Mouse (Mus musculus): Measurements from ENCODE around the gene Dscam. TPM values are rescaled to one million over a fixed set of nuclear protein-coding genes. Genes with fewer than 3 reads are reported as not detected.
A peak's percentile ranks its signal among the peaks of the same experiment; 100 is the strongest.

Gene Dscam
- total RNA-seq (2022): 10 to 100 TPM; 32.6 to 39.6 (median 34.8) TPM

DNA sequence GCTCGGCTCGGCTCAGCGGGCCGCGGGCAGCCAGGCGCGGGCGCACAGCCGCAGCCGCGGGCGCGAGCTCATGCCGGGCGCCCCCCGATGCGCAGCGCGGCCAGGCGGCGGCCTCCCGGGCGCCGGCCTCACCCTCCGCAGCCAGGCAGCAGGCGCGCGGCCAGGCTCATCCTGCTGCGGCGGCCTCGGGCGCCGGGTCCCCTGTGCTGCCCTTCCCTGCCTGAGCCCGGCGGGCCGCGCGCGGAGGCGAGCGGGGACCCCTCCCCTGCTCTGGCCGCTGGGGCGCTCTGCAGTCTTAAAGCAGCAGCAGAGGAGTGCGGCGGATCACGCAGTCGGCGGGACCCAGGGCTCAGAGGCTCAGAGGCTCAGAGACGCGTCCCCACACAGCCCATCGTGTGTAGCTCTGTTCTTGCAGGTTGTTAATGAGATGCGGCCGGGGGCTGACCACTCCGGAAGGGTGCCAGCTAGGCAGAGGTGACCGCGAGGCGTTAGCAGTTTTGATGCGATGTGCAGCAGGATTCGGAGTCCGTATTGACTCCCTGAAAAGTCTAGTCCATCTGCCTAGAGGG lies at the start of gene Dscam:
TSS of gene Dscam (minus strand) at position 240 of the 569 bp plus-strand sequence.
- peak; percentile 38 to 50 for DNase-seq (ENCODE audit: low spot score in 2 of 2)

DNA sequence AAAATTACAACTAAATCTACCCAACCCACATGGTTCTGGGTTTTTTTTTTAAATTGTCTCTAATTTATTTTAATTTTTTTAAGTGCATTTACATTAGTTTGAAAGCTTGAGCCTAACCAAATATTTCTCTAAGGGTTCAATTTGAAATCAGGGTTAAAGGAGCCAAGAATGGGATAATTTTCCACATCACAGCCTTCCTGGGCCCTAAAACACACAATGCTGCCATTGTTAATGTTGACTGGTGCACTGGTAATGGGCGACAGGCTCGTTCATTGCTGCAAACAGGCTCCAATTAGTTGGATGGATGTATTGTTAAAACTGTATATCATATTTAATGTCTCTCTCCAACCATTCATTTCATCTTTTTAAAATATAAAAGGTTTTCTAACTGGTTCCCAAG lies 48.8 kb upstream of the Dscam start:
- no peak for DNase-seq (ENCODE audit: low spot score in 2 of 2)

DNA sequence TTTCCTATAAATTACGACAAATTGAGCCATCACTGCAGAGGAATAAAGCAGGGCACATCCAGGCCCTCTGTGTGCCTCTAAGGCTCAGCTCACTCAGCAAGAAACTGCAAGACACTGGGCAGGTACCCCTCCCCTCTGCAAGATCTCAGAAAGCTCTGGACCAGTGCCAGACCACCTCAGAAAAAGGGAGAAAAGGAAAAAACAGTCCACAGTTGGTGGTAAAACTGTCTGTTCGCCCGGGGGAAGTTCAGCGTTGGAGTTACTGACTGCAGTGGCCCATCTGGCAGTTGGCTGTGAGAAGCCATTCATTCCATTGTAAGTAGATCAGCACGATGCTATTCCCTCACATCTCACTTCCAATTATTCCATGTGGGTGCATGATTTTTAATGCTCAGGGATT lies 39.4 kb upstream of the Dscam start:
- peak; percentile 79 to 80 for DNase-seq (ENCODE audit: low spot score in 2 of 2)

DNA sequence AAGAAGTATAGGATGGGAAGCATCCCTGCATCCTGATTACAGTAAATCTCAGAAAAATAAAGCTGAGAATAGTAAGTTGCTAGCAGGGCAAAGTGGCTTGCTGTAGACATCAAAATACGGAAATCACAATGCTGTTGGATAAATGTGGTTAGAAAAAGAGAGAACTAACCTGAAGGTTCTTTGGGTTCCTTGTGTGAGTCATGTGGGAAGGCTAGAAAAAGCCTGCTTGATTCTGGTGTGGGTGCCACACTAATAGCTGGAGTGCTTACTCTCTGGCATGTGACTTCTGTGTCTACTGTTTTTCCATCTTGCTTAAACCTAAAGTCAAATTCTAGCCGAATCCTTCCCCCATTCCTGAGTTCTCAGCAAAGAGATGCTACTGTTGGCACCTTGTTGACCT lies 37.7 kb upstream of the Dscam start:
- no peak for DNase-seq (ENCODE audit: low spot score in 2 of 2)

DNA sequence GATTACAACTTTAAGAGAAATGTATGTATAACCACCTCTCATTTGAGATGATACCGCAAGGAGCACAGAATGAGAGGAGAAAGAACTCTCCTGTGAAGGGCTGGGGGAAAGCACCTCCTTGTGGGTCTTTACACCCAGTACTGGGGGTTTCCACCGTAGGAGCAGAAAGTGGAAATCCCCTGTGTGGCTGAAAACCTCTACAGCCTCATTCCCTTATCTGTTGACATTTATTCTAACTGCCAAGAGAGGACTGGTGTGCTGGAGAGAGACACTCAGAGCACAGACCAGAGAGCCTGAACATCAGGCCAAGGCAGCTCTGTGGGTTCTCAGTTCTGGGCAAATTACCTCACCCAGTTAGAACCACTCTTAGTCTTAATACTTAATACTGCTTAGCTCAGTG lies 33.5 kb upstream of the Dscam start:
- DNase-seq (ENCODE audit: low spot score in 2 of 2): no peak

DNA sequence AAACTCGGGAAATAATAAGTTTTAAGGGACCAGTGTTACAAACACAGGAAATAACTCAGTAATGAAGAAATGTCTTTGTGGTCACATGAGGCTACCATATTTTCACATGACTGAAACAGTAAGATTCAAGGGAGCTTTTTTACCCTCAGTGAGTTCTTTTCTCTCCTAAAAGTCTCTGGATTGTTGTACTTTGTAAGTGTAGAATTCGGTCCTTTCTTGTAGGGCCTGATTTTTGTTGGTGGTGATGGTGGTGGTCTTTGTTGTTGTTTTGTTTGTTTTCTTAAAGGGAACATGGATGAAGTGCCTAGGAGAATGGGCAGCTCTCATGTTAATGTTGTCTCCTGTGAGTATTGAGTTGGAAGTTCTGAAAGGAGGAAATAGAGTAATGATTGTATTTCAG lies 33.0 kb upstream of the Dscam start:
- DNase-seq (ENCODE audit: low spot score in 2 of 2): no peak

DNA sequence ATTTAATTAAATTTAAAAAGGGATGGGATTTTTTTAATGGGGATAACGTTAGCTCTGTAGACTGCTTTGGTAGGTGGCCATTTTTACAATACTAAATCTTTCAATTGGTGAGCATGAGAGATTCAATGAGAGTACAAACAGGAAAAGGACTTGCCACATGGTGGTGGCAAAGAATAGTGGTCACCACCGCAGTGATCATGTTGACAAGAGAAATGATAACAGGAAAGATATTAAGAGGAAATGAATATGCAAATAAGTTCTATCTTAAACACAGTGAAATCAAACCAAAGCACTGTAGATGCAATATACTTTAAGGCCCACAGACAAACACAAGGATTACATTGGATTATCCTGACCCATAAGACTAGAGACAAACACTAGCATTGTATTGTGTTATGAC lies 24.1 kb upstream of the Dscam start:
- no peak for DNase-seq (ENCODE audit: low spot score in 2 of 2)

DNA sequence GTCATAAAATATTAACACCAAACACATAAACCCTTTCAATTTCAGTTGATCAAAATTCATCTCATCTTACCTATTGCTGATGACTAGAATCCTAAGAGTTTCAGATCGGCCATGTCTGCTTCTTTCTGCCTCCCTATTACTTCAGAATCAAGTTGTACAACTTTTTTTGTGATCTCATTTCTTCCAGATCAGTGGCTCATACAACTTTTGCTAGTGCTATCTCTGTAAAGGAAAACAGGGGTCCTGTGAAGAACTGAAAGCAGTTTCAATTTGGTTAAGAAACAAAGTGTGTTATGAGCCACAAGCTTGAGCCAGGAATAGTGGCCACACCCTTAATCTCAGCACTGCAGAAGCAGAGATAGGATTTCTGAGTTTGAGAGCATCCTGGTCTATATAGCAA lies 23.6 kb upstream of the Dscam start:
- DNase-seq (ENCODE audit: low spot score in 2 of 2): no peak

DNA sequence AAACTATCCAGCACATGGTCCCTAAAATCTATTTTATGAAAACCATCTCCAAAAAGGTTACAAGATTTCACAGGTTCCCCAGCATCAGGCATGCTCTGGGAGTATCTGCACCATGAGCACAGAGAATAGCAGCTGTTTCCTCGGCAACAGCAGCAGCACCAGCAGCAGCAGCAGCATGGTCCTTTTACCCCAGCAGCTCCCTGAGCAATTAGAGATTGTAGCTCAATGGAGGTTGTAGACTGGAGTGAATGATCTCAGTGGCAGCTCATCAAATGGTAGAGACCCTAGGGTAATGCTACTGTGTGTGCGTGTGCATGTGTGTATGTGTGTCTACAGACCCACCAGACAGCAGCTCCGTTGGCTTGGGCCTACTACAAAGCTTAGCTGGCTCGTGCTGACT lies 21.7 kb upstream of the Dscam start:
- no peak for DNase-seq (ENCODE audit: low spot score in 2 of 2)

DNA sequence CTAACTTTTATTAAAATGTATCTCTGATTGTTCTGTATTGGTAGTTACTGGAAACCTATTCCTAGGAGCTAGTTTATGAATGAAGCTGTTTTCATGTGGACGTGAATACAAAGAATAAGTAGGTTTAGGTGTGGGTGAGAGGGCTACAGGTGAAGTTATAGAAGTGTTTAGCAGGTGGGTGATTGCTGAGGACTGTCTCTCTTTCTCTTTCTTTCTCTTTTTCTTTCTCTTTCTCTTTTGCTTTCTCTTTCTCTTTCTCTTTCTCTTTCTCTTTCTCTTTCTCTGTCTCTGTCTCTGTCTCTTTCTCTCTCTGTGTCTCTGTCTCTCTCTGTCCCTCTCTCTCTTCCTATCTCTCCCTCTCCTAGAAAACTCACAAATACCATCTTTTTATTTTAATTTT lies 20.1 kb upstream of the Dscam start:
- DNase-seq (ENCODE audit: low spot score in 2 of 2): no peak

DNA sequence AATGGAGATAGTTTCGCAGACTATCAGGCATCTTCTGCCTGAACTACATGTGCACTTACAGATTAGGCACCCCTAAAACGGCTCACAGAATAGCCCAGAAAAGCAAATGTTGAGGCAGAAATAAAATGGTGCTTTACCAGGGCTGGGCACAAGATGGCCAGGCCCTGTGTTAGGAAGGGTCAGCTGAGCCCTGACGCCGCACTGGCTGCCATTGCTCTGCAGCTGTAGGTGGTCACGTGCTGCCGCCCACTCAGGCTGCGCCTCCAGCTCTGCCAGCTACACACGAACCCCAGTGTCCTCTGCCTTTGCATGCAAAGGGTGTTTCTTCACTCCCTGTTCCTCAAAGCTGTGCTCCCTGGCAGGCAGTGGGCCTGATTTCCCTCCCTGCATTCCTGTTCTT lies 948 bp upstream of the Dscam start:
- peak; percentile 44 to 54 for DNase-seq (ENCODE audit: low spot score in 2 of 2)

DNA sequence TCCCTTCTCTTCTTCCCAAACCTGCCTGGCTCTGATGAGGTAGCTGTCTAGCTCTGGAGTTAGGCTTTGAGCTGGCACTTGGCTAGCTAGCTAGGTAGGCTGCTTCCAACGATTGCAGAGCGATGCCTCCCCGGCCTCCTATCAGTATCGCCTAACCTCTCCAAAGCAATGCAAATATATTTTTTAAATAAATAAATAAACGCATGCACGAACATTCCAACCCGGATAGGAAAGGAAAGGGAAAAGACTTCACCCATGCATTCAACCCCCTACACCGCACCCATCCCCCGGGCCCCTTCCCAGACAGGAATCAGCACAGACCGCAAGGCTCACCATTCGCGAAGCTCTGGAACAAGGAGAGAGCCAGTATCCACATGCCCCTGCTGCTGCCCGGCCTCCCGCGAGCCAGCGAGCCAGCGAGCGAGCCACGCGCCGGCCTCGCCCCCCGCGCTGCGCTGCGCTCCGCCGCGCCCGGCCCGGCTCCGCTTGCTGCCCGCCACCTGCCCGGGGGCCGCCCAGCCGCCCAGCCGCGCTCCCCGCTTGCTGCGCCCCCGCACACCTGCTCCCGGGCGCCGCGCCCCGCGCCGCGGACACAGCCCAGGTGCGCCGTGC lies 545 bp downstream of the Dscam start:
- peak in 1 of 2 experiments; percentile 38 for DNase-seq (ENCODE audit: low spot score in 2 of 2)

DNA sequence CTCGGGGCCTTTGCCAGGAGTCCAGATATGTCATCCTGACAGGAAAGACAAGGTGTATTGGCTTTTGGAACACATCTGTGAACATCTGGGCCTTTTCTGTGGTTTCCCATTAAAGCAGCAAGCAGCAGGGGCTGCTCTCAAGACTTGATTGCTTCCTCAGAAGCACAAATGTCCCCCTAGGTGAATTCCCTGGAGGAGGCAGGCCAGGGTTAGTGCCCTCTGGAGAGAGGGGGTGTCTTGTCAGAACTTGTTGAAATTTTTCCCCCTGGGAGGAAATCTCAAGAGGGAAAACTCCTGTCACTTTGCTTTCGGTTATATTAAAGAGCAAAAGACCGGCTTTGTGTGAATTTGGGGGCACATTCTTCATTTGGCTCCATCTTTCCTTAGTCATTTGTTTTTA lies 1.9 kb downstream of the Dscam start:
- no peak for DNase-seq (ENCODE audit: low spot score in 2 of 2)

DNA sequence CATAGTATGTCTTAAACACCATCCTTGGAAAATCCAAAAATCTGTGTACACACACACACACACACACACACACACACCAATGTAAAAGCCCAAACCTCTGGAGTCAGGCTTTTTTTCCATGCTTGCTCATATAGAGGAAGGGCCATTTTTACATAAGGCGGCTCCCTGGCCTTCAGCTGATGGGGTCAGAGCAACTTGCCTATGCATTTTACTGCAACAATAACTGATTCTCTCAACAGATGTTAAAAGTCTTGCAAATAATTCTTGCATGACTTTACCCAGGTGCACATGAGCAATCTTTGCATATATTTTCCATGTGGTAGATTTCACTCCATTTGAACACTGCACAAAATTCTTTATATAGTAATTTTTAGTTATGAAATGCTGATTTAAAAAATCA lies 2.5 kb downstream of the Dscam start:
- DNase-seq (ENCODE audit: low spot score in 2 of 2): no peak

DNA sequence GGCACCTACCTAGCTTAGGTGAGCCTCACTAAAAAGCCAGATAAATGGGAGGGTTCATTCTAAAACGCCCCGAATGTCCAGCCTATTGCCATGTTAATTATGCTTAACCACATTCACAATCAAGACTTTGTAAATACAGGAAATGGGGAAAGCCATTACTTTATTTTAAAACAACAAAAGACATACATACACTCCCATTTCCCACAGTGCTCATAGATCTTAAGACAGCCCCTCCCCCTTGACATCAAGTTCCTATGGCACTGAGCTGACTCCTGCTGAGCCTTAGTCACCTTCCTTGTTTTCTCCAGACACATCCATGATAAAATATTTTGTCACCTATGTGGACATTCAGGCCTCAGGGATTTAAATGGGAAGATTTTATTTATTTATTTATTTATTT lies 4.4 kb downstream of the Dscam start:
- DNase-seq (ENCODE audit: low spot score in 2 of 2): no peak

DNA sequence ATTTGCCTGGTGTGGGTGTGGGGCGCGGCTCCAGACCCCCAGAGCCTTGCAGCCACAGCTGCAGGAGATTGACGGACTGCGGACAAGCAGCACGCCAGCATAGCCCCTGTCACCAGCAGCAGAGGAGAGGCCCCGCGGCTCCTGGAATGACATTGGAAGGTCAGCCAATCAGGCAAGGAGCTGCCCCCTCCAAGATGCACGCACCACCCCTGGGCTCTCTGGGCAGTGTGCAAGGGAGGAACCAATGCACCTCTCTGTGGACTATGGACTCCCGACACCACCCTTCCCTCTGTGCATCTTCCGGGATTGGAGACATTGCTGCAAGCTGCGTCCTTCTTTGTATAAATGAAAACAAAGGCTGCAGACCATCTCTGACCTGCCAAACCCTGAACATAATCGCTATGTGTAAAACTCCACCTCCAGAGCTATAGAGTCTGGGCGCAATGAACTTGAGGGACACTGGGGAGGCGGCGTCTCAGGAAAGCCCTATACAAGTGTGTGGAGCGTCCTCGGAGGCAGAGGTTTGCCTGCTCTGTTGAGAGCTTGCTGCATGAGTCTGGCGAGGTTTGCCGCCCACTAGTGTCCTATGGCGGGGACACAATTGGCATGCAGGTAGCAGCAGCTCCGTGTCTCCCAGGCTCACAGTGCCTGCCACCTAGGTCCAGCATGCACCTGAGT lies 5.0 kb downstream of the Dscam start:
- DNase-seq (ENCODE audit: low spot score in 2 of 2): peak; percentile 53 to 70

DNA sequence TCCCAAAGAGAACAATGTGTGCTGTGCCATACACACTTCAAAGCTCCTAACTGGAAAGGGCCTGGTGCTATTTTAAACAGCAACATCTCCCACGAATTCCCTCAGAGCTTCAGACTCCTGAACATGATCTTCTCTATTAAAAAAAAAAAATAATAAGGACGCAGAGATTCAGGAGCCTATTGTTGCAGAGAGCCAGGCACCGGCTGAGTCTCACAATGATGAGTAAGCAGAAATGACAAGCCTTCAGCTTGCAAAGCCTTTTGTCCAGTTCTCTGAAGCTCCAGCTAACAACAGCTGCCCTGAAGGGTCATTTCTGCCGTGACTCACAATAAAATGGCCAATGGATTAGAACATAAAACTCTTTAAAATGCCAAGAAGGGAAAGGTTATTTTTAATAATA lies 12.3 kb downstream of the Dscam start:
- DNase-seq (ENCODE audit: low spot score in 2 of 2): no peak

DNA sequence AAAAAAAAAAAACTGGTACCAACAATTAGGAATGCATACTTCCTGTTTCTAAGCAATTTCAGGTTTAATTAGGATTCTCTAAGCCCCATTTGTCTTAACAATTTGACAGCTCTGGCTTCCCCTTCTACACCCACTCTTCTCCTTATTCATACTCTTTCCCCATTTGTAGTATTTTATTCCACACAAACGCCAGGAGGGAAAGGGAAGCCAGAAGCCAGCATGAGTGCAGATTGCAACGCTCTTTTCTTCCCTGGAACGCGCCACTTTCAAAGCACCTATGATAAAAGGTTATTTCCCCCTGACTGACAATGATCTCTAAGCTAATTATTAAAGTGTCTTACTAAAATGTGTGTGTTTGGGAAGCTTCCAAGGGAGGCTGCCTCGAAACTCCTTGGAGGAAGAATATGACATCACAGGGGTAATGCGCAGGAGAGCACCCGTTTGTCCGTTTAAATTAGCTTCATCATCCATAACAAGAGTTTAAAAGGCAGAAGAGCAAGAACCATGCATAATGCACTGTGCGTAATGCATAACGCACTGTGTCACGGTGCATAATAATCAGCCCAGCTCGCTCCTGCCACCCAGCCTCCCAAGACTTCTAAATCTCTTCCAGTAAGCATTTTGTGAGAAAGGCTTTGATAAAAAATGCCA lies 25.9 kb downstream of the Dscam start:
- no peak for DNase-seq (ENCODE audit: low spot score in 2 of 2)

DNA sequence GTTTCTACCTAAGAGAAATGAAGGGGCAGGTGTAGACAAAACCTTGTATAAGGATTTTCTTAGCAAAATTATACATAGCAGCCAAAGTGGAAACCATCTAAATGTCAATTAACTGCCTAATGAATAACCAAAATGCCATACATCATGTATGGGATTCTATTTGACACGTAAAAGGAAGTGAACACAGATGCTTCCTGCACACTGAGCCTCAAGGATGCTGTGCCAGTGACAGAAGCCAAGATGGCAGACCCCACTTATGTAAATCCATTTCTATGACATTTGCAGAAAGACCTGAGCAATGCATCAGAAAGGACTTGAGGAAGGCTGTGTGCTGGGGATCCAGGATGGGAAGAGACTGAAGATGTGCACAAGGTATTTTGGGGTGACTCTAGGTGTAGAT lies 28.6 kb downstream of the Dscam start:
- no peak for DNase-seq (ENCODE audit: low spot score in 2 of 2)

DNA sequence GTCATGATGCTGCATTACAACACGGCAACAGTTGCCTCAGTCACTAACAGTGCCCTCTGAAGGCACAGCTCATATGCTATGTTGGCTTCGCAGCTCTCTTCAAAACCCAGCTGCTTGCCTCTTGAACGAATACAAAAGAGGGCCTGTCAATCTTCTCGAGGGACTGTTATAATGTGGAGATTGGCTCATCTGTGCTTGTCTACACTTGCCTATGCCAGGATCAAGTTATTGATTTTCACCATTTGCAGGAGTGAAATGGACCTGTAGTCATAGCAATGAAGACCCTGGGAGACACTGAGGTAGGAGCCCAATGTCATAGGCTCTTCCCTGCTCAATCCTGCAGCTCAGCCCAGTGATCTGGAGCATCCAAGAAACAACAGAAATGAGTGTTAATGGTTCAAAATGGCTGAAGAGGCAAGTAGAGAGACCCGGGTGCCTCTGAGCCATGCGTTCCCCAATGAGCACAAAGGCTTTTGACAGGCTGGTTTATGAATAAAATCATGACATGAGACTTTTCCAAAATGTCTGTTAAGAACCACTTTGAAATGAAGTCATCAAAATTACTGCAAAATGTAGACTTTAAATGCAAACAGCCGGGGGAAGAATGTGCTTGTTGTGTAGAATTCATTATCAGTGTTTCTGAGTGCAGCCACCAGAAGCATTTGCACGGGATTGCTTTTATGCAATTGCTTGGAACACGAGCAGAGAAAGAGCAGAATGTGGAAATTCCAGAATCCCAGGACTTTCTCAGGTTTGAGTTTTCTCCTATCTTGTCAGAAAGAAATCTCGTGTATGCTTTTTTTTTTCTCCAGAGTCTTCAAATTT lies 35.3 kb downstream of the Dscam start:
- no peak for DNase-seq (ENCODE audit: low spot score in 2 of 2)

DNA sequence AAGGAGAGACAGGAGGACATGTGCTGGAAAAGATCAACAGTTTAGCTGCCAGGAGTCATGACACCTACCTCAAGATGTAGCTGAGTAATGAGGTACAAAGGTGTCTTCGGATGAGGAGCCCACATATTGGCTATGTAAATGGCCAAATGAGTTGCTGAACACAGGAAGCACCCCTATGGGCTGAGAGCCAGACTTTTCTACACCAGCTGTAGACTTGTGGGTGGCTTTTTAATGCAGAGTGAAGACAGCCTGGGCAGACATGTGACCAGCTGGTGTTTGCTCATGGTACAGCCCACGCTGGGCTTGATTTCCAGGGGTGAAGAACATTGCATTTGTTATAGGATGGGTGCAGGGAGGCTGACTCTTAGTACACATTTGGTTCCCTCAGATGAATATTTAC lies 43.3 kb downstream of the Dscam start:
- peak; percentile 90 to 92 for DNase-seq (ENCODE audit: low spot score in 2 of 2)

DNA sequence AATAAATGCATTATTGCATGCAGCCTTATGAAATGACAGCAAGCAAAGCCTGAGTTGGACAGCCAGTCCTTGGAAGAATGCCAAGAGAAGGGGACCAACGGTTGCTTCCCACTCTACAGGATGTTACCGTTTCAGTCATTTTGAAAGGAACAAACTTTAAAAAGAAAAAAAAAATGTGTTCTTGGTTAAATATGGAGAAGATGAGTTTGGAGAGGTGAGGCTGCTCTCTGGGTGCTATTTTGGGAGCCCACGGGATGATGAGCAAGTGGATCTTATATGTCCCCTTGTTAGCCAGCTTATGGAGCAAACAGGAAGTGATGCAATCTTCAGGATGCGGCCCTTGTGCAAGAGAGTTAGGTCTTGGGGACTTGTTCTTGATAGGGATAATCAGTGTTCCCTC lies 60.5 kb downstream of the Dscam start:
- DNase-seq (ENCODE audit: low spot score in 2 of 2): no peak
